Mouse (Mus musculus) ES-E14 (cell line): ENCODE measurements around the gene Ccdc36.

Source experiments
- CHD2 ChIP-seq: IDR thresholded peaks from 2 replicates; pipeline ENCODE4 v1.6.1; 2014; ENCODE audit warnings: mild to moderate bottlenecking, low read depth, low read length, inconsistent platforms
- HCFC1 ChIP-seq: IDR thresholded peaks from 2 replicates; pipeline ENCODE4 v1.6.1; 2012; ENCODE audit warnings: low read length, inconsistent platforms, borderline replicate concordance; ENCODE audit not compliant: insufficient read depth
- MAFK ChIP-seq: IDR thresholded peaks from 2 replicates; pipeline ENCODE4 v1.6.1; 2014; ENCODE audit warnings: mild to moderate bottlenecking, low read depth, low read length, inconsistent platforms; ENCODE audit not compliant: insufficient read depth
- ZNF384 ChIP-seq: IDR thresholded peaks from 2 replicates; pipeline ENCODE4 v1.6.1; 2012; ENCODE audit warnings: low read depth, low read length, inconsistent platforms

DNA sequence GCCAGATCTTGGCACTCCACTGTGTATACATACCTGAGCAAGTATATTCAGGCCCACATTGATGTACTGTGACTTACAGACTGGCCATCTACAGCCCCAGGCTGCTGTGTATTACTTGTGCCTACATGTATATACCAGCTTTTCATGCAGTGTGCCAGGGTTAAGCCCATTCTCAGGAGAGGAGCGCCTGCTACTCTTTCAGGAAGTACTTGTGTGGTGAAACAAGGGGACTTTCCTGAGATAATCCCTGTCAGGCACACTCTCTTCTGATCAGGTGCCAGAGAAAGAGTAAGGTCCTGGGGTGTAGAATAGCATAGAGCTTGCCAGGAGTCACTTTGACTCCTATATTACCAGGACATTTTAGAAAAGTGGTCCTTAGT, 31.6 kb upstream of the Ccdc36 start:
- TF ChIP-seq ZNF384 (no peak), CHD2 (no peak), MAFK (no peak), HCFC1 (no peak)
